Mouse (Mus musculus) CD4-positive, CD25-positive, alpha-beta regulatory T cell, adult 4 months (primary cell): ENCODE results near the gene Tob1. TPM values are rescaled to one million over a fixed set of nuclear protein-coding genes. Genes with fewer than 3 reads are reported as not detected.

ENCODE experiments used
- ATAC-seq: one replicate; pipeline ENCODE4 v1.8.0; 2017
- polyA plus RNA-seq, 2 experiments: library from polyadenylated mRNA; unstranded; fragments of 100-300 nt; shearing (Covaris generic); gene quantifications; one replicate each; pipeline ENCODE4 v1.2.1; 2017

Gene Tob1
- polyA plus RNA-seq, 2 experiments from 2014 or later: 4.7 to 8.9 TPM

- no peak for ATAC-seq
Measured at GRCm38 (mm10) chr11:94231821-94232552, 20.7 kb downstream of the Tob1 start.

GRCm38 (mm10) chr11:94233405-94233804 lies 22.2 kb downstream of the Tob1 start:
- no peak for ATAC-seq

- ATAC-seq: no peak
Measured at GRCm38 (mm10) chr11:94234380-94234779, 23.1 kb downstream of the Tob1 start.

- ATAC-seq: no peak
Measured at GRCm38 (mm10) chr11:94234857-94235256, 23.6 kb downstream of the Tob1 start.

- peak; percentile 94 for ATAC-seq
Measured at GRCm38 (mm10) chr11:94236074-94236473, 24.8 kb downstream of the Tob1 start.

- ATAC-seq: no peak
Measured at GRCm38 (mm10) chr11:94238786-94239185, 27.5 kb downstream of the Tob1 start.

GRCm38 (mm10) chr11:94239706-94240105 lies 28.5 kb downstream of the Tob1 start:
- ATAC-seq: no peak

- peak; percentile 54 for ATAC-seq
Measured at GRCm38 (mm10) chr11:94242760-94243421, 31.6 kb downstream of the Tob1 start.

GRCm38 (mm10) chr11:94243422-94244180 lies 32.3 kb downstream of the Tob1 start:
- peak; percentile 74 for ATAC-seq

GRCm38 (mm10) chr11:94244385-94244784 lies 33.1 kb downstream of the Tob1 start:
- no peak for ATAC-seq

- no peak for ATAC-seq
Measured at GRCm38 (mm10) chr11:94245955-94246788, 34.9 kb downstream of the Tob1 start, which contains the start of gene Wfikkn2. Wfikkn2 (minus strand) TSS chr11:94246005.

GRCm38 (mm10) chr11:94246789-94247061 lies 35.5 kb downstream of the Tob1 start:
- no peak for ATAC-seq

GRCm38 (mm10) chr11:94253156-94253555 lies 41.9 kb downstream of the Tob1 start:
- ATAC-seq: no peak

- no peak for ATAC-seq
Measured at GRCm38 (mm10) chr11:94253691-94254090, 42.4 kb downstream of the Tob1 start.

GRCm38 (mm10) chr11:94255733-94256132 lies 44.5 kb downstream of the Tob1 start:
- no peak for ATAC-seq

GRCm38 (mm10) chr11:94257987-94258386 lies 46.7 kb downstream of the Tob1 start:
- no peak for ATAC-seq

- peak; percentile 57 for ATAC-seq
Measured at GRCm38 (mm10) chr11:94259814-94260213, 48.6 kb downstream of the Tob1 start.

- ATAC-seq: no peak
Measured at GRCm38 (mm10) chr11:94261585-94262370, 50.5 kb downstream of the Tob1 start.
